Mouse (Mus musculus): ENCODE data around the gene 1700125H20Rik.

1700125H20Rik gene

GRCm38 (mm10) chr11:85184839-85185238, 14.6 kb downstream of the 1700125H20Rik start:
- DNase-seq = no peak

GRCm38 (mm10) chr11:85189110-85189509, 18.9 kb downstream of the 1700125H20Rik start:
- DNase-seq = no peak

- no peak for DNase-seq
Measured at GRCm38 (mm10) chr11:85190741-85191140, 20.5 kb downstream of the 1700125H20Rik start.

- no peak for DNase-seq
Measured at GRCm38 (mm10) chr11:85194206-85194605, 24.0 kb downstream of the 1700125H20Rik start.

- no peak for DNase-seq
Measured at GRCm38 (mm10) chr11:85196046-85196445, 25.8 kb downstream of the 1700125H20Rik start.

GRCm38 (mm10) chr11:85198906-85199305, 28.7 kb downstream of the 1700125H20Rik start:
- DNase-seq = no peak

GRCm38 (mm10) chr11:85206231-85206630, 36.0 kb downstream of the 1700125H20Rik start:
- no peak for DNase-seq

GRCm38 (mm10) chr11:85211151-85211550, 40.9 kb downstream of the 1700125H20Rik start:
- DNase-seq = no peak

- no peak for DNase-seq
Measured at GRCm38 (mm10) chr11:85213215-85213614, 43.0 kb downstream of the 1700125H20Rik start.

GRCm38 (mm10) chr11:85214679-85215078, 44.5 kb downstream of the 1700125H20Rik start:
- no peak for DNase-seq

GRCm38 (mm10) chr11:85219014-85219413, 48.8 kb downstream of the 1700125H20Rik start:
- DNase-seq = no peak

GRCm38 (mm10) chr11:85222561-85222960, 52.4 kb downstream of the 1700125H20Rik start:
- no peak for DNase-seq

GRCm38 (mm10) chr11:85223248-85223647, 53.0 kb downstream of the 1700125H20Rik start:
- DNase-seq = no peak
